Mouse (Mus musculus) gastrocnemius, adult 8-10 months (tissue): Measurements from ENCODE around the gene Rras2. TPM values are rescaled to one million over a fixed set of nuclear protein-coding genes. Genes with fewer than 3 reads are reported as not detected.

Source experiments
- DNase-seq, 2 experiments: peaks; one replicate each; pipeline ENCODE4 v3.0.0; 2022; ENCODE audit warnings: low spot score in 2 of 2
- total RNA-seq, 4 experiments: library from RNA; stranded (reverse); gene quantifications; 2 replicates each; pipeline ENCODE4 v1.2.4; 2022

The Rras2 gene
- total RNA-seq, 4 experiments from 2014 or later: 12.4 to 15.0 (median 13.6) TPM

DNA sequence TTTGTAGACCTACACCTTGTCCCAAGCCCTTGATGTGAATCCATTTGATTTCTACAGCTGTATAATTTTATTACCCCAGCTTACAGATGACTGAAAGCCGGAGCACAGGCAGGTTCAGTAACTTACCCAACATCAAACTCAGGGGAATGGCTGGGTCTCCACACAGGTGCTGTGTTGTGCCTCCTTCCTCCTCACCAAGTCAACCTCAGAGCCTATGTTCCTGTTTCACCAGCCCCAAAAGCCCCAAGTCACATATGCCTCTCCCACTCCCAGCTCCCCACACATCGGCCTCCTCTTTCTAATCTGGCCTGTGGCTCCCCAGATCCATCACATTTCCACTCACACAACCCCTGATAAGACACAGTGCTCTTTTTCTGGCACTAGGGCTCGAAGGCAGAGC, 2.6 kb downstream of the Rras2 start:
- no peak for DNase-seq

GRCm38 (mm10) chr7:114114284-114114683, 3.3 kb downstream of the Rras2 start:
- DNase-seq: no peak

GRCm38 (mm10) chr7:114110500-114110899, 7.1 kb downstream of the Rras2 start:
- no peak for DNase-seq

- DNase-seq: no peak
Measured at GRCm38 (mm10) chr7:114105886-114106285, 11.7 kb downstream of the Rras2 start.

DNA sequence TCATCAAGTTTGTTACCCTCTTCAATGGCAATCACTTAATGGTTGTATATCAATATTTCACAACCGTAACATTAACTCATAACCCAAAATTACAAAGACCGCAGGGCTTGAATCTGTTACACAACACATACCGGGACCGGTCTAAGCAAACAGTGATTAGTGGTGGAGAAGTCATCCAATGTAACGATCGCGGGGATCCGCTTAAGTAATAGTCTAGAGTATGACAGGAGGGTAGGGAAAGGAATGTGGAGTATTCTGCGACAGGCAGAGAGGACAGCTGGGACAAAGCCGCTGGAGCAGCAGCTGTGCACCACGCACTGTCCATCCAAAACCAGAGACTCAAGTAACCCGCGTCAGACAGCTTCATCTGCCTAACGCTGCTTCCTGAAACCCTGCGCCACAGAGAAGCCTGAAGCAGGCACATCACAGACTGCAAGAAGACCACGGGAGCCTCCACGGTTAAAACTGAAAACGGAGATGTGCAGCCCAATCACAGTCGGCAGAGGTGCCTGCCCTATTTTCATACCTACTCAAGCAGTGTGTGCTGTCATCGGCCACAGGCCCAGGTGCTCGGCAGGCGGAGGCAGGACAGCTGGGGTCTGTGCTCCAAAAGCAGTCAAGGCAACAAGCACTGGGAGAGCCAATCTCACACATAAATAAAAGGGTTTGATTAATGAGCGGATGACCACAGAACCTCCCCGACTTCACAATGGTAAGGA, 13.8 kb downstream of the Rras2 start:
- DNase-seq: no peak

DNA sequence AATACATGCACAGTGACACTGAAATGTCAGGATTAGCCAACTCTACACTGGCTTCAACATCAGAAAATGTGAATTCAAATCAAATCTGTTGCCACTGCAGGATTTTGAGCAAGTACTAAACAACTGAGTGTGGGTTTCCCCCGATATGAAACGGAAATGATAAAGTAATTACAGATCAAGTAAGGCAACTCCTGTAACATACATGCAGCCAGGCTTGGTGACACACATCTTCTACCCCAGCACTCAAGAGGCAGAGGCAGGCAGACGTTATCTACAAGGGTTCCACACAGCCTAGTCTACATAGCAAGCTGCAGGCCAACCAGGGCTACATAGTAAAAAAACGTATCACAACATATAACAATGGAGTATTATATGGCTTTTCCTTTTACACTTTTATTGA, 14.4 kb downstream of the Rras2 start:
- no peak for DNase-seq

GRCm38 (mm10) chr7:114102609-114103008, 15.0 kb downstream of the Rras2 start:
- DNase-seq: no peak

DNA sequence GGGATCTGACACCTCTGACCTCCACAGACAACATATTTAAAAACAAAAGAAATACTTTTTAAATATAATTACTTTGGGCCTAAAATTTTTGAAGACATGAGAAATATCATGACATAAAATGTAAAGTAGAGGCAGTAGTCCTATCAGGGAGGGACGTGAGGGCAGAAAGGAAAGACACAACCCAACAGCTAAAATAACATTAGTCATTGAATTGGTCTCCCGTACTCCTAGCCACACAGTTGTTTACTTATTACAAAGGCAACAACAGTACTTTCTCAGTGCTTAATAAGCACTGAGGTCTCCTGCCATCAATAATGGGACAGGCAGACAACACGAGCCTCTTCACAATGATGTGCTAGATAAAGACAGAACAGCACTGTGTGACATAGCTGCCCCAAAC, 16.2 kb downstream of the Rras2 start:
- DNase-seq: no peak

DNA sequence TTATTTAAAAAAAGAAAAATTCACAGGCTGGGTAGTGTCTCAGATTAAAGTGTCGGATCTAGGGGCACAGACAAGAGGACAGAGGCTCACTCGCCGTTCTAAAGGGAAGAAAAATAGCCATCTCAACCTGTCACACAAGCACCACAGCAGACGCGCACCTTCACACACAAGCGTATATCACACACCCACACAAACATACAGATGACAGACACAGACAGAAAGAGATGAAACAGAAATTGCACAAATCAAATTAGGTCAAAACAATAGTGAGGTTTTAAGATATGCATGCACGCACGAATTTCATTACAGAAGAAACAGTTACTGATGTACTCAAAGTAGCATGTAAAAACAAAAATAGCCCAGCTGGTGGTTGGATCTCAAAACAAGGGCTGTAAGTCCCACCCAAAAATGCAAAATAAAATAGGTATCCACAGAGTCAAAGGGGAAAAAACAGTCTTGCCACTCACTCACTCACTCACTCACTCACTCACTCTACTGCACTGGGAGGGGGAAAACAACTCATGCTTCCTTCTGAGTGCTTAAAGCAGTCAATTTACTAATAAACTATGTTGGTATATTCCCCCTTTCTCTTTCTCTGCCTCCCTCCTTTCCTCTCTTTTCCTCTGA, 23.9 kb downstream of the Rras2 start:
- no peak for DNase-seq

DNA sequence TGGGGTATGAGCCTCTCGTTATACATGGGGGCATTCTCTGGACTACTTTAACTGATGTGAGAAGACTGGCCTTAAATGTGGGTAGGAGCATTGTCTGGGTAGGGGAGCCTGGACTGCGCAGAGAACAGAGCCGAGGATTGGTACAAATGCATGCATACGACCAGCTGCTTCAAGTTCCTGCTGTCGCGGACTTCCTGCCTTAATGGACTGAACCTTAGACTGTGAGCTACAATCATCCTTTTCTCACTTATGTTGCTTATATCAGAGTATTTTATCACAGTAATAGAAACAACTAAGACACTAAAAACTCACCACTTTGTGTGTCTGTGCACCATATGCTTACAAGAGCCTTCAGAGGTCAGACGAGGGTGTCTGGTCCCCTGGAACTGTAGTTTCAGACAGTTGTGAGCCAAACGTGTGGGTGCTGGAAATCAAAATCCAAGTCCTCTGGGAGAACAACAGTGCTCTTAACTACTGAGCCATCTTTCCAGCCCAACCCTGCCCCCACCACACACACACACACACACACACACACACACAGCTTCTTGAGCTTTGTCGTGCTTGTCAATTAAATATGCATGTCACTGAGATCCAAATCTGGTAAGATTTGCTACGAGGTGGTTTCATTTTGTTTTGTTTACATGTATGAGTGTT, 26.6 kb downstream of the Rras2 start:
- DNase-seq: no peak

DNA sequence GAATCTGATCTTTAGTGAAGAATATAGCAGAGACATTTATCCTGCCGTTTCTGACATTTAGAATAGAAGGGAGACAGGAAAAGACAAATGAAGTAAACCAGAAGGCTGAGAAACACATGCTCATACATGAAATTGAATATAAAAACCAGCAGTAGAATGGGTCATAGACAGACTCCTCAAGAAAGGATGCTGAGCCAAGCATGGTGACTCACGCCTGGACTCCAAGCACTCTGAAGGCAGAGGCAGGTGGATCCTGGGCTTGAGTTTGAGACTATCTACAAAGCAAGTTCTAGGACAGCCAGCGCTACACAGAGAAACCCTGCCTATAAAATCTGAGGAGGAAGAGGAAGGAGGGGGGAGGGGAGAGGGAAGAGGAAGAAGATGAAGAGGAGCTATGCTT, 27.4 kb downstream of the Rras2 start:
- DNase-seq: no peak

- DNase-seq: no peak
Measured at GRCm38 (mm10) chr7:114088918-114089317, 28.7 kb downstream of the Rras2 start.

DNA sequence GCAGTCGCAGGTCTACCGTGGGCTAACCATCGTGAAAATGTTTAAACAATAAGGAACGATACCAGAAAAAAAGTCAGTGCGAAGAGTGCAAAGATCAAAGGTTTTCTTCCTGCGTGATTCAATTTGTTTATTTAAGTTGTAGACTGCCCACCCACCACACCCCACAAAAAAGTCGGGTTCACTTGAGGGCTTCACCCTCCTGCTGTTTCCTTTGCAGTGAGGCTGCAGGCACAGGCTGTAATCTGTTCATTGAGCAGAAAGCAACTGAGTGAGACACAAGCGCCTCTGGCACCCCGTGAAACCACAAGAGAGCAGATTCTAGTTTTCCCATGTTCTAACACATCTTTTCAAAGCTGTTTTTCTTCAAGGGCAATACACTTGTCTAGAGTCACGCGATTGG, 29.6 kb downstream of the Rras2 start:
- DNase-seq: no peak

- no peak for DNase-seq
Measured at GRCm38 (mm10) chr7:114087341-114087740, 30.2 kb downstream of the Rras2 start.

- DNase-seq: no peak
Measured at GRCm38 (mm10) chr7:114086021-114086710, 31.4 kb downstream of the Rras2 start.

GRCm38 (mm10) chr7:114083760-114084159, 33.8 kb downstream of the Rras2 start:
- no peak for DNase-seq

- no peak for DNase-seq
Measured at GRCm38 (mm10) chr7:114083088-114083487, 34.5 kb downstream of the Rras2 start.

- DNase-seq: no peak
Measured at GRCm38 (mm10) chr7:114081633-114082420, 35.8 kb downstream of the Rras2 start.

- DNase-seq: no peak
Measured at GRCm38 (mm10) chr7:114080250-114080649, 37.3 kb downstream of the Rras2 start.

- no peak for DNase-seq
Measured at GRCm38 (mm10) chr7:114079343-114079742, 38.2 kb downstream of the Rras2 start.

- no peak for DNase-seq
Measured at GRCm38 (mm10) chr7:114074595-114074994, 43.0 kb downstream of the Rras2 start.
